9 mouse cellular contexts compared by ENCODE assay signal in the genomic region with DNA sequence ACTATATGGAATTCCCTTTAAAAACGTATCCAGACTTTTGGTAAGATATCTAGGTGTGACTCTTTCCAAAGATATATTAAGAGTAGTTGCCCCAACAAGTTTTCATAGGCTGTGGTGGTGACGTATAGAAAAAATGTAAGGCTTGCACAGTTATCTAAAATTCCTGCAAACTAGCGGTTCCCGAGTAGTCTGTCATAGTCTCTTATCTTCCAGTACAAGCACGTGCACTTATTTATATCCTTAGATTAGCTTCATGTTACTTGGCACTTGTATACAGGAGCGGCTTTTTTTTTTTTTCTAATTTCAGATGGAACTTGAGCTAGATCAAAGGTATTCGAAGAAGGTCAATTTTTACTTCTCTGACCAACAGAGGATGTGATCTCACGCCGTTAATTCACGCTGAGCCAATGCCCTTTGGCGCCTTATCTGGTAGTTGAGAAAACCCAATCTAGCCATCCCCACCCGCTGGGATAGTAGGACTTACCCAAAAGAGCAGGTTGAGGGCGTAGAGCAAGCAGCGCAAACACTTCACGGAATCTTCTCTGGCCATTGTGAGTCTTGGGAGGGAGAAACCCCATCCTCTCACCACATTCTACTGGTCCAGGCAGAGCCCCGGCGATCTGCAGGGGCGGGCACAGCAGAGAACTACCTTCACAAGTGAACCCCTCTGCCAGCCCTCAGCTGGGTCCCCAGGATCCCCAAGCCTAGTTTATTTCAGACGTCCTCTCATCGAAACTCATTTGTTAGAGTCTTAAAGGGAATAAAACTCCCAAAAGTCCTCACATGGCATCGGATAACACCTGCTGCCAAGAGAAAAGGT. TPM values are rescaled to one million over a fixed set of nuclear protein-coding genes. Genes with fewer than 3 reads are reported as not detected.
DNase-seq lines count a peak whose midpoint lies in the region; ATAC-seq and TF ChIP-seq lines count a peak whose summit lies in the region.
"Had no signal": no experiment of that assay in that cellular context is flagged by ENCODE, and none has a peak within 500 bp of the region (broad histone marks: within the 10 kb centered on the region; RNA-seq: fewer than 3 reads in every experiment).

No protein-coding gene starts in this region.

- 0 out of 2 replicates have a peak, but pooled peaks cover 8% of the 10 kb centered on the region for H3K4me1 ChIP-seq in forebrain, postnatal 0 days (ENCODE audit: insufficient read depth)
- 0 out of 2 replicates have a peak, but pooled peaks cover 3% of the 10 kb centered on the region for H3K4me1 ChIP-seq in lung, embryonic 14.5 days (ENCODE audit: insufficient read depth)

- peak overlapping the region; percentile 77 for H3K4me2 ChIP-seq in forebrain, postnatal 0 days (ENCODE audit: low read depth)
- H3K4me2 ChIP-seq in lung, embryonic 14.5 days = peak overlapping the region; percentile 80

- peak overlapping the region; percentile 75 for H3K9ac ChIP-seq in forebrain, postnatal 0 days
- H3K9ac ChIP-seq in lung, embryonic 14.5 days = peak overlapping the region; percentile 73

- no peak for ATAC-seq in forebrain, postnatal 0 days
- ATAC-seq in lung, embryonic 14.5 days (ENCODE audit: insufficient read depth) = peak; percentile 15; the same call in 1 of the 2 replicates
- no peak for ATAC-seq in megakaryocyte, adult 5-6 weeks (ENCODE audit: poor library complexity, severe bottlenecking)

- no peaks in the 10 kb centered on the region for H3K27me3 ChIP-seq in forebrain, postnatal 0 days (ENCODE audit: insufficient read depth, low read length)
- no peaks in the 10 kb centered on the region for H3K27me3 ChIP-seq in lung, embryonic 14.5 days (ENCODE audit: insufficient read depth, low read length)

- no peak for TF ChIP-seq CTCF in forebrain, postnatal 0 days (IDR thresholded peaks at IDR 0.05; ENCODE audit: low read depth)
- no peak for TF ChIP-seq CTCF in lung, embryonic 14.5 days (IDR thresholded peaks at IDR 0.05; ENCODE audit: low read depth)

- H3K4me3 ChIP-seq in forebrain, postnatal 0 days (ENCODE audit: low read depth, low read length) = peak overlapping the region; percentile 81
- peak overlapping the region; percentile 78 for H3K4me3 ChIP-seq in lung, embryonic 14.5 days (ENCODE audit: low read depth, low read length)

- H3K27ac ChIP-seq in forebrain, postnatal 0 days (ENCODE audit: low read depth, low read length) = no peak overlapping the region
- peak overlapping the region; percentile 92; the same call in 1 of the 2 replicates for H3K27ac ChIP-seq in lung, embryonic 14.5 days (ENCODE audit: low read depth)

- peak; percentile 15 for DNase-seq in ovary, postnatal 36 days (ENCODE audit: low spot score)
- DNase-seq in ovary, adult 18-20 months (ENCODE audit: low spot score) = no peak
- no peak for DNase-seq in forebrain, postnatal 0 days
- peak; percentile 16 for DNase-seq in kidney, adult 11 months
- peak; percentile 42 for DNase-seq in lung, embryonic 14.5 days
- DNase-seq in layer of hippocampus, postnatal 25 days (ENCODE audit: extremely low spot score in 1 of 2, low spot score in 1 of 2) = no peak
- DNase-seq in gastrocnemius, postnatal 25 days = no peak

- H3K36me3 ChIP-seq in forebrain, postnatal 0 days (ENCODE audit: insufficient read depth) = no peaks in the 10 kb centered on the region
- H3K36me3 ChIP-seq in lung, embryonic 14.5 days (ENCODE audit: insufficient read depth) = 0 out of 2 replicates have a peak, but pooled peaks cover 8% of the 10 kb centered on the region

- WGBS in forebrain, postnatal 0 days = 27% methylated on average over 21 of the region's 21 CpGs
- 11% methylated on average over 21 of the region's 21 CpGs for WGBS in lung, embryonic 14.5 days

- no peaks in the 10 kb centered on the region for H3K9me3 ChIP-seq in forebrain, postnatal 0 days (ENCODE audit: low read length)
- no peaks in the 10 kb centered on the region for H3K9me3 ChIP-seq in lung, embryonic 14.5 days (ENCODE audit: low read depth, low read length)

RNA-seq across cellular contexts. Expression of a gene that starts 1.6 kb away (rescaled TPM):
- total RNA-seq in forebrain, postnatal 0 days (2014; rRNA removed) = 22.5 and 30.7 TPM in 2 replicates
- 33.5 and 42.6 TPM in 2 replicates for polyA plus RNA-seq in forebrain, postnatal 0 days (2015; fragmentation: Nextera tagmentation; extraction: Ambion mirVana)
- polyA plus RNA-seq in lung, embryonic 14.5 days (2014; fragmentation: Nextera tagmentation; extraction: Ambion mirVana) = 53.0 and 53.7 TPM in 2 replicates
- total RNA-seq in megakaryocyte, adult 5-6 weeks (2015) = not detected in 2 replicates
- not detected in 2 replicates for total RNA-seq in megakaryocyte, adult 5-6 weeks (2017)
- 10 to 100 TPM; 29.3 to 34.5 TPM for total RNA-seq in layer of hippocampus, postnatal 25 days (2021)
- total RNA-seq in gastrocnemius, postnatal 25 days (2021) = 10 to 100 TPM; 13.9 to 37.2 TPM
- total RNA-seq: neutrophil, adult 5-6 weeks had no signal

Comparison
In these comparisons a context has a peak if more than half of its experiments do, and no peak if none do; other contexts are left out.
1. DNase-seq: peak in ovary, postnatal 36 days (single experiment), kidney, adult 11 months (single experiment) and lung, embryonic 14.5 days (single experiment); none in ovary, adult 18-20 months (single experiment), forebrain, postnatal 0 days (single experiment), layer of hippocampus, postnatal 25 days (0 of 2) and gastrocnemius, postnatal 25 days (single experiment).
2. RNA of a gene that starts 1.6 kb away (total RNA-seq): 13.9 to 37.2 TPM in gastrocnemius, postnatal 25 days, 29.3 to 34.5 TPM in layer of hippocampus, postnatal 25 days and 22.5 to 30.7 TPM in forebrain, postnatal 0 days; not detected in megakaryocyte, adult 5-6 weeks; every median in the first group is over 10 times any median in the second.